Mouse (Mus musculus): ENCODE measurements around the gene Fbxw4. TPM values are rescaled to one million over a fixed set of nuclear protein-coding genes. Genes with fewer than 3 reads are reported as not detected.
A peak's percentile ranks its signal among the peaks of the same experiment; 100 is the strongest.

Fbxw4 gene
- polyA plus RNA-seq, 1 experiment from 2014 or later, result 5.9 TPM

- 0 out of 2 replicates have a peak, but pooled peaks cover 7% of the 10 kb centered on the region for H3K4me1 ChIP-seq (replicated peaks; ENCODE audit: insufficient read depth, low read length)
- no peak overlapping the region for H3K4me3 ChIP-seq (replicated peaks; ENCODE audit: low read depth, low read length)
- H3K36me3 ChIP-seq (ENCODE audit: insufficient read depth, low read length), result no peaks in the 10 kb centered on the region
- 44% methylated on average over 5 of the region's 5 CpGs for WGBS
- no peak overlapping the region for H3K9ac ChIP-seq (ENCODE audit: low read depth, low read length)
- DNase-seq (ENCODE audit: low spot score) (no peak), ATAC-seq (replicated peaks; ENCODE audit: low FRiP score, low read depth) (no peak)
- no peak overlapping the region for H3K27ac ChIP-seq
- H3K27me3 ChIP-seq (ENCODE audit: insufficient read depth, low read length), result 0 out of 2 replicates have a peak, but pooled peaks cover 3% of the 10 kb centered on the region
- TF ChIP-seq CTCF (IDR thresholded peaks at IDR 0.05; ENCODE audit: low read depth), result no peak
- peak overlapping the region; percentile 62; the same call in 1 of the 2 replicates for H3K4me2 ChIP-seq (ENCODE audit: low read length)
- no peaks in the 10 kb centered on the region for H3K9me3 ChIP-seq (replicated peaks; ENCODE audit: low read length)
Observed at GRCm38 (mm10) chr19:45675196-45675595, 15.1 kb upstream of the Fbxw4 start.

- H3K4me2 ChIP-seq (ENCODE audit: low read length), result no peak overlapping the region
- H3K9ac ChIP-seq (ENCODE audit: low read depth, low read length), result no peak overlapping the region
- WGBS, result 91% methylated on average over 9 of the region's 9 CpGs
- no peaks in the 10 kb centered on the region for H3K9me3 ChIP-seq (replicated peaks; ENCODE audit: low read length)
- no peak overlapping the region for H3K27ac ChIP-seq
- DNase-seq (ENCODE audit: low spot score) (no peak), ATAC-seq (replicated peaks; ENCODE audit: low FRiP score, low read depth) (no peak)
- H3K4me1 ChIP-seq (replicated peaks; ENCODE audit: insufficient read depth, low read length), result 0 out of 2 replicates have a peak, but pooled peaks cover 7% of the 10 kb centered on the region
- 0 out of 2 replicates have a peak, but pooled peaks cover 3% of the 10 kb centered on the region for H3K27me3 ChIP-seq (ENCODE audit: insufficient read depth, low read length)
- no peak for TF ChIP-seq CTCF (IDR thresholded peaks at IDR 0.05; ENCODE audit: low read depth)
- no peaks in the 10 kb centered on the region for H3K36me3 ChIP-seq (ENCODE audit: insufficient read depth, low read length)
- no peak overlapping the region for H3K4me3 ChIP-seq (replicated peaks; ENCODE audit: low read depth, low read length)
Observed at GRCm38 (mm10) chr19:45672971-45673370, 12.9 kb upstream of the Fbxw4 start.

- Histone ChIP-seq H3K27me3 (ENCODE audit: insufficient read depth, low read length) (no peaks in the 10 kb centered on the region), H3K4me1 (replicated peaks; ENCODE audit: insufficient read depth, low read length) (no peaks in the 10 kb centered on the region), H3K9ac (ENCODE audit: low read depth, low read length) (no peak overlapping the region), H3K27ac (no peak overlapping the region), H3K36me3 (ENCODE audit: insufficient read depth, low read length) (no peaks in the 10 kb centered on the region), H3K9me3 (replicated peaks; ENCODE audit: low read length) (no peaks in the 10 kb centered on the region), H3K4me3 (replicated peaks; ENCODE audit: low read depth, low read length) (no peak overlapping the region), H3K4me2 (ENCODE audit: low read length) (no peak overlapping the region)
- DNase-seq (ENCODE audit: low spot score) (no peak), ATAC-seq (replicated peaks; ENCODE audit: low FRiP score, low read depth) (no peak)
- WGBS, result 92% methylated on average over 4 of the region's 4 CpGs
- TF ChIP-seq CTCF (IDR thresholded peaks at IDR 0.05; ENCODE audit: low read depth), result no peak
Observed at GRCm38 (mm10) chr19:45668986-45669385, 8.9 kb upstream of the Fbxw4 start.

- H3K27me3 ChIP-seq (ENCODE audit: insufficient read depth, low read length), result no peaks in the 10 kb centered on the region
- TF ChIP-seq CTCF (IDR thresholded peaks at IDR 0.05; ENCODE audit: low read depth), result no peak
Observed at GRCm38 (mm10) chr19:45663851-45664250, 3.7 kb upstream of the Fbxw4 start.

GRCm38 (mm10) chr19:45660503-45660790 lies 335 bp upstream of the Fbxw4 start:
- ATAC-seq (replicated peaks; ENCODE audit: low FRiP score, low read depth) (no peak), DNase-seq (ENCODE audit: low spot score) (no peak)
- Histone ChIP-seq H3K4me2 (ENCODE audit: low read length) (peak overlapping the region; percentile 71), H3K4me1 (replicated peaks; ENCODE audit: insufficient read depth, low read length) (peaks cover 24% of the 10 kb centered on the region; the same call in 1 of the 2 replicates), H3K9me3 (replicated peaks; ENCODE audit: low read length) (no peaks in the 10 kb centered on the region), H3K9ac (ENCODE audit: low read depth, low read length) (peak overlapping the region; percentile 95), H3K27me3 (ENCODE audit: insufficient read depth, low read length) (no peaks in the 10 kb centered on the region), H3K36me3 (ENCODE audit: insufficient read depth, low read length) (no peaks in the 10 kb centered on the region), H3K4me3 (replicated peaks; ENCODE audit: low read depth, low read length) (peak overlapping the region; percentile 87), H3K27ac (peak overlapping the region; percentile 95)
- no peak for TF ChIP-seq CTCF (IDR thresholded peaks at IDR 0.05; ENCODE audit: low read depth)
- 13% methylated on average over 18 of the region's 18 CpGs for WGBS

More at GRCm38 (mm10) chr19:45663851-45664250, 3.7 kb upstream of the Fbxw4 start:
- no peak for ATAC-seq (replicated peaks; ENCODE audit: low FRiP score, low read depth)
- Histone ChIP-seq H3K9me3 (replicated peaks; ENCODE audit: low read length) (no peaks in the 10 kb centered on the region), H3K36me3 (ENCODE audit: insufficient read depth, low read length) (no peaks in the 10 kb centered on the region), H3K4me2 (ENCODE audit: low read length) (no peak overlapping the region), H3K27ac (no peak overlapping the region), H3K9ac (ENCODE audit: low read depth, low read length) (no peak overlapping the region), H3K4me1 (replicated peaks; ENCODE audit: insufficient read depth, low read length) (0 out of 2 replicates have a peak, but pooled peaks cover 4% of the 10 kb centered on the region), H3K4me3 (replicated peaks; ENCODE audit: low read depth, low read length) (no peak overlapping the region)
- 64% methylated on average over 2 of the region's 2 CpGs for WGBS
- DNase-seq (ENCODE audit: low spot score), result no peak

GRCm38 (mm10) chr19:45659301-45659737 lies 793 bp downstream of the Fbxw4 start:
- peak; percentile 71 for DNase-seq (ENCODE audit: low spot score)

More at GRCm38 (mm10) chr19:45659301-45659737, 793 bp downstream of the Fbxw4 start:
- no peaks in the 10 kb centered on the region for H3K9me3 ChIP-seq (replicated peaks; ENCODE audit: low read length)
- peak; percentile 26; the same call in 1 of the 2 replicates for TF ChIP-seq CTCF (IDR thresholded peaks at IDR 0.05; ENCODE audit: low read depth)
- H3K4me1 ChIP-seq (replicated peaks; ENCODE audit: insufficient read depth, low read length), result peaks cover 24% of the 10 kb centered on the region; the same call in 1 of the 2 replicates
- H3K4me3 ChIP-seq (replicated peaks; ENCODE audit: low read depth, low read length), result peak overlapping the region; percentile 87
- H3K9ac ChIP-seq (ENCODE audit: low read depth, low read length), result peak overlapping the region; percentile 95
- peak overlapping the region; percentile 71 for H3K4me2 ChIP-seq (ENCODE audit: low read length)
- H3K36me3 ChIP-seq (ENCODE audit: insufficient read depth, low read length), result no peaks in the 10 kb centered on the region
- under 1% methylated on average over 15 of the region's 18 CpGs for WGBS
- peak overlapping the region; percentile 95 for H3K27ac ChIP-seq
- ATAC-seq (replicated peaks; ENCODE audit: low FRiP score, low read depth), result peak; percentile 51
- H3K27me3 ChIP-seq (ENCODE audit: insufficient read depth, low read length), result no peaks in the 10 kb centered on the region
